Mouse (Mus musculus): Measurements from ENCODE around the gene Akr7a5.

Akr7a5 gene

DNA sequence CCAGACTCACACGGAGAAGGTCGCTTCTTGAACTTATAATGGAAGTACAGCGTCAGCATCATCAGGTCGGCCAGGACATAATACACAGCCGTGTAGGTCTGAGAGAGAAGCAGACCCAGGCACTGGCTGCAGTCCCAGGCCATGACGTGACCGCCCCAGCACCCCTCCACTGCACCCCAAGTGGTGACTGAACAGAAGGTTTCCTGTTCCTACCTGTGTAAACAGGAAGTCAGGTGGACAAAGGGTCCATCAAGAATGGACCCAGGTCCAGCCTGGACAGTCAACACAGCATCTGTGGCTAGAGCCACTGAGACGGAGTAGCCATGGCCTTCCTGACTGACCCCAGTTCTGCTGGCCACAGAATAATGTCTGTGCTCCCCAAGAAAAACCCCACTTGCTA, 8.8 kb upstream of the Akr7a5 start:
- no peak for DNase-seq

- no peak for DNase-seq
Measured at GRCm38 (mm10) chr4:139302241-139302640, 8.3 kb upstream of the Akr7a5 start.

- DNase-seq: no peak
Measured at GRCm38 (mm10) chr4:139305521-139305920, 5.0 kb upstream of the Akr7a5 start.

GRCm38 (mm10) chr4:139307916-139308315, 2.6 kb upstream of the Akr7a5 start:
- peak; percentile 19 for DNase-seq

GRCm38 (mm10) chr4:139309651-139310050, 893 bp upstream of the Akr7a5 start:
- no peak for DNase-seq

GRCm38 (mm10) chr4:139310899-139311701, 556 bp downstream of the Akr7a5 start:
- no peak for DNase-seq

- DNase-seq: no peak
Measured at GRCm38 (mm10) chr4:139311707-139312106, 1.2 kb downstream of the Akr7a5 start.

GRCm38 (mm10) chr4:139312632-139313031, 2.1 kb downstream of the Akr7a5 start:
- DNase-seq: peak; percentile 62

GRCm38 (mm10) chr4:139318449-139318848, 7.9 kb downstream of the Akr7a5 start:
- DNase-seq: no peak

- DNase-seq: no peak
Measured at GRCm38 (mm10) chr4:139319740-139320139, 9.2 kb downstream of the Akr7a5 start.

- peak; percentile 97 for DNase-seq
Measured at GRCm38 (mm10) chr4:139330605-139331004, 20.1 kb downstream of the Akr7a5 start.

DNA sequence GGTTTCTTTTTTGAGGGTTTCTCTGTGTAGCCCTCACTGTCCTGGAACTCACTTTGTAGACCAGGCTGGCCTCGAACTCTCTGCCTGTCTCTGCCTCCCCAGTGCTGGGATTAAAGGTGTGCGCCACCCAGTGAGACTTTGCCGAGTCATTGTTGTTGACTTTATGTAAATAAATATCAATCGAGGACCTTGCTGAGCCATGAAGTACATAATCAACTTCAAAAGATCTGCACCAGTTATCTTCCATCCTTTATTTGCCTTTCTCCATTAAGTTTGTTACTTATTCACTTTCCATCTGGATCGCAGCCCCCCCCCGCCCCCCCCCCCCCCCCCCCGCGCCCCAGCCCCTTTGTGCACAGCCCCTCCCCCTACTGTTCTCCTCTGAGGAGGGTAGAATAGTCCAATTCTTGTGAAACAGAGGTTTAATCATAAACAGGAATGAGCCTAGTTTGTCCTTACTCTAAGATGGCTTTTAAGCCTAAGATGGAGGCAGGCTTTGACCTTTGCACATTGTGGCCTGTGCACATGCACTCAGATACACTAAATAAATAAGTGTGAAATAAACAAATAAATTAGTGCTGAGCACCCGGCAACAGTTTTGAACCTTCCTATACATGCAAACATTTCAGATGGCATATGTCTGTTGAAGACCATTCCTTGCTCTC, 24.2 kb downstream of the Akr7a5 start:
- DNase-seq: peak; percentile 54

DNA sequence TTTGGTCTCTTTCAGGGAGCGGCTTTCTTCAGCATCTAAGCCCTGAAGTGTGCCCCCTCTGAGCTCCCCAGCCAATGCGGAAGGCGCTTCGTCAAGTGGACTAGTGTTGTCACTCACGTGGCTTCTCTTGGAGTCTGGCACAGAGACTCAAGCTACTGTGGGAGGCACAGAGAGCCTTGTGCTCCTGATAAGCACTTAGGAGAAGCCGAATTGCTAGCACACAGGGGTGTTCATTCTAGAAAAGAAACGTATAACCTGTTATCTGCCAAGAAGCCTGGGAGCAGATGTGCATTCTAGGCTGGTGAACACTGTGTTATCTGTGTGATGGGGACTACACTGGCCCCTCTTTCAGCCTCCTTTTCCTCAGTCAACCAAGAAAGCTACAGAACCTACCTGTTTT, 25.0 kb downstream of the Akr7a5 start:
- peak; percentile 83 for DNase-seq

- peak; percentile 94 for DNase-seq
Measured at GRCm38 (mm10) chr4:139336822-139337483, 26.4 kb downstream of the Akr7a5 start.

GRCm38 (mm10) chr4:139338145-139338544, 27.6 kb downstream of the Akr7a5 start:
- DNase-seq: no peak

GRCm38 (mm10) chr4:139340835-139341234, 30.3 kb downstream of the Akr7a5 start:
- no peak for DNase-seq

DNA sequence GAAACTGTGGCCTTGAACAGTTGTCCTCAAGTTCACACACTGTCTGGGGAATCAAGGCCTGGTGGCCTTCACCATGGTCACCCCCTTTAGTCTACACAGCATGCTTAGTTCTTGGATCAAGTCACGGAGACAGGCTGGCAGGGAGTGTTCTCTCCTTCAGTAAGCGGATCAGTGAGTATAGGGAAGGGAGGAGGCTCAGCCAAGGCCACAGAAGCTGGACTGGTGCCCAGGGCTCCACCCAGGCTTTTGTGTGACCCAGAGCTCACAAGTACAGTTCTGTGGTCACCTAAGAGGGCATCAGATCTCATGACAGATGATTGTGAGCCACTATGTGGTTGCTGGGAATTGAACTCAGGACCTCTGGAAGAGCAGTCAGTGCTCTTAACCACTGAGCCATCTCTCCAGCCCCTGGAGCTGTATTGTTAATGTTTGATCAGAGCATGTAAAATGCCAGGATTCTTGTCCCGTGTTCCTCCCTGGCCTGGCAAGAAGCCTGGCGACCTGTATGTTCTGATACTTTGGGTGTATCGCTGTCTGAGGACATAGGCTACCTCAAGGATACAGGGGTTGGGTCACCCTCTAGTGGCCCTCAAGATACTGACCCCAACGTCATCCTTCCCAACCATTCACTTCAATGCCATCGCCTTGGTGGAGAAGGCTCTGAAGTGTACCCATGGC, 31.2 kb downstream of the Akr7a5 start:
- no peak for DNase-seq

- DNase-seq: peak; percentile 26
Measured at GRCm38 (mm10) chr4:139343718-139344117, 33.2 kb downstream of the Akr7a5 start.

DNA sequence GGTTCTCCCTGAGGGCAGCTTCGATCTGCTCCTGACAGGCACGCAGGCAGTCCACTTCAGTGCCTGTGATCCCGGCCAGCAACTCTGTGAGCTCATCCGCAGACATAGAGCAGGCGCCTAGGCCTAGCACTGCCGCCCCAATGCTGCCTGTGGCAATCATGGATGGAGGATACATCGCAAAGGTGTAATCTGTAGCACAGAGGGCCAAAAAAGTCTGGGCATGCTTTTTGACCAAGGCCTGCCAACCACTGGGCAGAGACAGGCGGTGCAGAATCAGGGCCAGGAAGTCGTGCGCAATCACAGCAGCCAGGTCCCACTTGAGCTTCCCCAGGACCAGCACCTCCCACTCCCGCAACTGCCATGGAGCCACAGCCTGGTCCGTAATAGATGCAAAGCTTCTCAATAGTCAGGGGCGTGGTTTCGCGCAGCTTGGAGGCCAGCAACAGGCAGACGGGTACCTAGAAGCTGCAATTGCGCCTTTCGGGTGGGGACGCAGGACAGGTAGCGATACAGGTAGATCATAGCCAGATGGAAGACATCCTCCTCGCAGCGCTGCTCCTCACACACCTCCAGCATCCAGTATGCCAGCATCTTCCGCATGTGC, 35.0 kb downstream of the Akr7a5 start:
- no peak for DNase-seq

DNA sequence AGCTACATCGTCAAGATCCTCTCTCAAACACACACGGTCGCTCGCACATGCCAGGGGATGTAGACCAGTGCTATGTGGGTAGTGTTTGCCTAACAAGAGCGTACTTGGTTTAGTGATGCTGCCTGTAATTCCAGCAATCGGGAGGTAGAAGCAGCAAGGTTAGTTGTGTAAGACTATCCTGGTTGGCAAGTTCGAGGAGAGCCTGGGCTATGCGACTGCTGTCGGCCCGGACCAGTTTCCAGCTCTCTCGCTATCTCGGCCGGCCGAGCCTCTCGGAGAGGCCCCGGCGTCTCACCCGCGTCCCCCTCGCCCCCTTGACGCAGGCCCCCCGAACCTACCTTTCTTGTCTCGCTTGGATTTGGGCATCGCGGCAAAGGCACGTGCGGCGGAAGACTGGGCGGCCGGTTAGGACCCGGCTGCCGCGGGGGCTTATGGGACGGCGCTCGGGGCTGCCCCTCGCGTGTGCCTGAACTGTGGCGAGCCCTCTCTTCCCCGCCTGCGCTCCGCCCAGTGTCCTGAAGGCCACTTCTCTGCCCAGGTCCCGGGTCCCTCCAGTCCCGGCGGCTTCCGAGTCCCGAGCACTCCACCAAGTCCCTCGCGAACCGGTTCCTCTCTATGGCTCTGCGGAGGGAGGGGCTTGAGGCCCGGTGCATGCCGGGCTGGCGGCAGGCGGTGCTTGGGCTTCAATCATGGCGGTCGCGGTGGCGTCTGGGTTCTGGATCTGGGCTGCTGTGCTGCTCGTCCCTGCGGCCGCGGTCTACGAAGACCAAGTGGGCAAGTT, 41.6 kb downstream of the Akr7a5 start, which contains the start of the genes Mrto4, Emc1 and Ubr4:
Mrto4 (minus strand) TSS at position 646 of the 781 bp plus-strand sequence.
Emc1 (plus strand) TSS at position 657 of the 781 bp plus-strand sequence.
Ubr4 (plus strand) TSS at position 679 of the 781 bp plus-strand sequence.
- peak; percentile 88 for DNase-seq

GRCm38 (mm10) chr4:139352832-139353231, 42.3 kb downstream of the Akr7a5 start:
- no peak for DNase-seq

DNA sequence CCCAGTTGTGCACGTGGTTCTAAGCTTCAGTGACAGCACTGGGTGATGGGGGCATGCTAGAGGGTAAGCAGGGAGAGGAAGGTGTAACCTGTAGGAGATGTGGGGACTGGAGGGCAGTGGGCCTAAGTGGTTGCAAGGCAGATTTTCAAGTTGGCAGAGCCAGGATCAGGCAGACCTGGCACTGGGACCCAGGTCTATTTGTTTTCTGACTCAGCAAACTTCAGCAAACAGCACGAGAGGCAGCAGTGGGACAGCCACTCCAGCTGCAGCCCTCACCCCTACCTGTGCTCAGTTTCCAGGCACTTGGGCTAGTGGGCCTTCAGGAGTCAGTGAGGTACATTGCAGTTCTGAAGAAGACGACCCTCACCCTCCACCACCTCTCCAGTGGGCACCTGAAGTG, 46.7 kb downstream of the Akr7a5 start:
- no peak for DNase-seq

Measured in liver (tissue).